Mouse (Mus musculus) mouse trophoblast stem cell (cell line): Measurements from ENCODE around the gene Thop1.
"Not testable (repeated sequence)": the region's sequence is repeated elsewhere in the genome, so short reads cannot be mapped to it uniquely, and the experiment has no call there.

Experiments
- in situ Hi-C, 2 experiments: fragments of 300-500 bp; cut with MseI, MboI; formaldehyde crosslinking; loops; 2 replicates in 1 of 2; 3 replicates in 1 of 2; pipeline ENCODE4 v1.15.1; 2025

Gene Thop1

GRCm38 (mm10) chr10:81069836-81070235, at the start of gene Thop1:
Thop1 (plus strand) TSS chr10:81070035.
- in situ Hi-C loops: no loop called here

GRCm38 (mm10) chr10:81020207-81020606, 49.6 kb upstream of the Thop1 start:
- in situ Hi-C loops: no loop called here

GRCm38 (mm10) chr10:81021547-81022110, 48.2 kb upstream of the Thop1 start:
- in situ Hi-C loops: no loop called here

- in situ Hi-C loops: no loop called here
These were observed 47.1 kb upstream of the Thop1 start for GRCm38 (mm10) chr10:81022744-81023143.

GRCm38 (mm10) chr10:81024346-81024937, 45.4 kb upstream of the Thop1 start:
- in situ Hi-C loops: no loop called here

GRCm38 (mm10) chr10:81025047-81025621, 44.7 kb upstream of the Thop1 start:
- in situ Hi-C loops: no loop called here

GRCm38 (mm10) chr10:81025639-81026275, 44.1 kb upstream of the Thop1 start, which contains the start of gene Diras1:
Diras1 (minus strand) TSS chr10:81025662.
- in situ Hi-C loops: no loop called here

GRCm38 (mm10) chr10:81026857-81027256, 43.0 kb upstream of the Thop1 start:
- in situ Hi-C loops: no loop called here

GRCm38 (mm10) chr10:81027331-81027730, 42.5 kb upstream of the Thop1 start:
- in situ Hi-C loops: no loop called here

GRCm38 (mm10) chr10:81028219-81028618, 41.6 kb upstream of the Thop1 start:
- in situ Hi-C loops: no loop called here

GRCm38 (mm10) chr10:81029031-81029430, 40.8 kb upstream of the Thop1 start:
- in situ Hi-C loops: no loop called here

- in situ Hi-C loops: no loop called here
These were observed 36.2 kb upstream of the Thop1 start for GRCm38 (mm10) chr10:81033586-81033985.

- in situ Hi-C loops: no loop called here
These were observed 33.6 kb upstream of the Thop1 start for GRCm38 (mm10) chr10:81036251-81036650.

GRCm38 (mm10) chr10:81036988-81037580, 32.8 kb upstream of the Thop1 start, which contains the start of gene Slc39a3:
Slc39a3 (minus strand) TSS chr10:81037426.
- in situ Hi-C loops: no loop called here

- in situ Hi-C loops: loop anchor here in 1 of 2 experiments (5.0 kb wide), 1 partner anchor 44 kb away; no protein-coding TSS in a partner anchor
These were observed 28.2 kb upstream of the Thop1 start for GRCm38 (mm10) chr10:81041458-81042175.

GRCm38 (mm10) chr10:81045246-81045645, 24.6 kb upstream of the Thop1 start:
- in situ Hi-C loops: not testable (repeated sequence)

GRCm38 (mm10) chr10:81050645-81051044, 19.2 kb upstream of the Thop1 start:
- in situ Hi-C loops: no loop called here

- in situ Hi-C loops: no loop called here
These were observed 18.7 kb upstream of the Thop1 start for GRCm38 (mm10) chr10:81051133-81051532.

GRCm38 (mm10) chr10:81052577-81052976, 17.3 kb upstream of the Thop1 start:
- in situ Hi-C loops: no loop called here

- in situ Hi-C loops: no loop called here
These were observed 14.7 kb upstream of the Thop1 start for GRCm38 (mm10) chr10:81055169-81055568.

GRCm38 (mm10) chr10:81055802-81056340, 14.0 kb upstream of the Thop1 start:
- in situ Hi-C loops: not testable (repeated sequence)
